Mouse (Mus musculus): Measurements from ENCODE around the gene Amacr. TPM values are rescaled to one million over a fixed set of nuclear protein-coding genes. Genes with fewer than 3 reads are reported as not detected.

Gene Amacr
- polyA plus RNA-seq, 1 experiment from 2014 or later = 19.2 TPM

DNA sequence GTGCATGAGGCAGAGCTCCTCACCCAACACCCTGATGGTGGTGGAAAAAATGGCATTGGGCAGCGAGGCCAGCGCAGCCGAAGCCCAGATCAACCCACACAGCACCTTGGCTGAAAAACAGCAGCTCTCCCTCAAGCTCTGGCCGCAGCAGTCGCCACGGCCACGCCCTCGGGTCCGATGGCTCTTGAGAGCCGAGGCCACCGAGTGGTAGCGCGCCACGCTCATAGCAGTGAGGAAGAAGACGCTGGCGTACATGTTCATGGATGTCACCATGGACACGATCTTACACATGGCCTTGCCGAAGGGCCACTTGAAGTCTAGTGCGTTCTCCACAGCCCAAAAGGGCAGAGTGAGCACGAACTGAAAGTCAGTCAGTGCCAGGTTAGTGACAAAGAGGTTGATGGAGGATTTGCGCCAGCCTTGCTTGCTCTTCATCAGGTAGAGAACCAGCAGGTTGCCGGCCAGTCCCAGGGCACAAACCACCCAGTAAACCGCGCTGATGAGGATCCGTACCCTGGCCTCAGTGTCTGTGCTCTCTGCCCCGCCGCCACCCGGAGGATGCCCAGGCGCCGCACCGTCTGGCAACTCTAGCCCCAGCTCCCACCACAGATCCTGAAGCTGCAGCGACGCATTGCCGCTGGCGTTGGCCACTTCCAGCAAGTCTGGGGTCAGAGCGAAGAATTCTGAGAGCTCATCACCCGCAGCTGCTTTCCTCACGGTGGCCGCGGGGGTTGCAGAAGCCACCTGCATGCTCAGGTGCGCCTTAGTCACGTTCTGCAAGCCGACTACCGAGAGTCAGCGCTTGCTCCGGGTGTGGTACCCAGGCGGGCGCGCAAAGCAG is 55.2 kb downstream of the Amacr start:
- Histone ChIP-seq H3K4me1 (peaks cover 25% of the 10 kb centered on the region), H3K27ac (no peak overlapping the region), H3K36me3 (no peaks in the 10 kb centered on the region), H3K4me2 (peak overlapping the region; percentile 61), H3K9me3 (no peaks in the 10 kb centered on the region), H3K27me3 (peaks cover 59% of the 10 kb centered on the region), H3K9ac (no peak overlapping the region), H3K4me3 (peak overlapping the region; percentile 37)
- no peak for ATAC-seq (ENCODE audit: insufficient number of reproducible peaks, low FRiP score, low TSS enrichment, low read depth)
- 3% methylated on average over 49 of the region's 49 CpGs for WGBS

DNA sequence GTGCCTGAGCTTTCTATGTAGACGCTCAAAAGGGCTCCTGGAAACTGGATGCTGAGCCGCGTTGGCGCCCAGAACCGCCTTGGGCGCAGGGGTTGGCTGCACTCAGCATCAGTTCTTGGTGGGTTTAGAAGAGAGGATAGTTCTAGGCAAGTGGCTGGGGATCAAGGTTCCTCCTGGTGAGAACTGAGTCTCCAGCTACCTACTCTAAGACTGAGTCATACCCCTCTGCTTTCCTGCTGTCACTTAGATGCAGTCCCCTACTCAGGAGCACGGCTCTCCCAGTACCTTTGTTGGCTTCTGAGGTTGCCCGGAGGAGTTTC is 55.8 kb downstream of the Amacr start:
- 5% methylated on average over 8 of the region's 8 CpGs for WGBS
- H3K9ac ChIP-seq = no peak overlapping the region
- peaks cover 25% of the 10 kb centered on the region for H3K4me1 ChIP-seq
- H3K4me3 ChIP-seq = peak overlapping the region; percentile 37
- peaks cover 55% of the 10 kb centered on the region for H3K27me3 ChIP-seq
- no peaks in the 10 kb centered on the region for H3K9me3 ChIP-seq
- H3K4me2 ChIP-seq = peak overlapping the region; percentile 61
- no peaks in the 10 kb centered on the region for H3K36me3 ChIP-seq
- no peak overlapping the region for H3K27ac ChIP-seq
- no peak for ATAC-seq (ENCODE audit: insufficient number of reproducible peaks, low FRiP score, low TSS enrichment, low read depth)

DNA sequence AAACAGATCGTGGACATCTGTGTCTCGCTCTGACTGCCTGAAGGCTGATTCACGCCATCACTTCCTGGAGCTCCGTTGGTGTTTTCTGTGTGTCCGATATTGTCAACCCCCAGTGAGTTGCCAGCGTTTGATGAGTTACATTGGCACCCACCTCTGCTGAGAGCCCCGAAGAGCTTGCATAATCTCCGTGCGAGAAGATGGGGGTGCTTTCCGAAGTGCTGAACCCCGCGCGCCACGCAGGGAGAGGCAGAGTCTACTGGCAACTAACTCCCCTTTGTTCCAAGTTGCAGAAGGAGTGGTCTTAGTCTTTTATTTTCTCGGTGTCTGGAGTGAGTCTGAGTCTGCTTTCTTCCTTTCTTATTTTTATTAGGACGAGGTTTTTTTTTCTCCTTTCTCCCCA is 56.2 kb downstream of the Amacr start, which contains the start of gene Rxfp3:
TSS of gene Rxfp3 (minus strand) at position 281 of the 400 bp plus-strand sequence.
- Histone ChIP-seq H3K9ac (no peak within 1 kb of the TSS), H3K4me2 (peak within 1 kb of the TSS; percentile 61), H3K4me1 (peaks cover 25% of the 10 kb centered on the region), H3K27me3 (peaks cover 55% of the 10 kb centered on the region), H3K36me3 (no peaks in the 10 kb centered on the region), H3K9me3 (no peaks in the 10 kb centered on the region), H3K27ac (no peak within 1 kb of the TSS), H3K4me3 (peak within 1 kb of the TSS; percentile 37)
- 5% methylated on average over 16 of the region's 16 CpGs for WGBS
- ATAC-seq (ENCODE audit: insufficient number of reproducible peaks, low FRiP score, low TSS enrichment, low read depth) = no peak

DNA sequence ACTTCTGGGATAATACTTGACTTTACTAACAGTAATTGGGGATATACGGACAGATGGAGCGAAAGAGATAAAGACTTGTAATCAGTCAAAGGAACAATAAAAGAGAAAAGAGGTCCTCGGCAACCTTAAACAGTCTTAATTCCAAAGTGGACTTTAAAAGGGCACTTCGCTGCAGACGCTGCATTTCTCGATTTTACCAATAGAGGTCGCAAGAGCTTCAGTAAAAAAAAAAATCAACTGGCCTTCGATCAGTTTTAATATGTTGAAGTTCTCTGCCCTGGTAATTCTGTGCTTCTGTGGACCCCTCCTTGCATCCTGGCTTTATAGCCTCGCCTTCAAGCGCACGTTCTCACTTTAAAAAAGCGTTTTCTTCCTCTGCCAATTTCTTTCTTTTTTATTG is 56.9 kb downstream of the Amacr start:
- under 1% methylated on average over 12 of the region's 12 CpGs for WGBS
- no peak for ATAC-seq (ENCODE audit: insufficient number of reproducible peaks, low FRiP score, low TSS enrichment, low read depth)

DNA sequence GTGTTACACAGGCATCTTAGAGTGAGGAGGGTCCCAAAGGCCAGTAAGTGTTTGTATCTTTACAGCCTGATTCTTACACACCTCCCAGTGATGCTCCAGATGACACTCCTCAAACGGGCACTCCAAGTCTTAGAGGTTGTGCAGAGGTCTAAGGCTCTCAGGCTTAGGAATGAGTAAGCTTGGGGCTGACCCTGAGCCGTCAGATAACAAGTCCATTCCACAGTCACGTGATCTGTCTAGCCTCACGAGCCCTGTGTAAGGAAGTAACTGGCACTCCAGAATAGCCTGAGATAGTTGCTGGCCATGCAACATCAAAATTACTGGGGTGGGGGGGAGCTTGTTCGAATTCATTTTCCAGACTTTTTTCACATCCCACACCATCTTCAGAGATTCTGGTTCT is 58.5 kb downstream of the Amacr start:
- WGBS = 62% methylated on average over 5 of the region's 5 CpGs
- no peak overlapping the region for H3K9ac ChIP-seq
- no peak overlapping the region for H3K4me3 ChIP-seq
- no peak overlapping the region for H3K27ac ChIP-seq
- no peaks in the 10 kb centered on the region for H3K9me3 ChIP-seq
- peaks cover 34% of the 10 kb centered on the region for H3K27me3 ChIP-seq
- ATAC-seq (ENCODE audit: insufficient number of reproducible peaks, low FRiP score, low TSS enrichment, low read depth) = no peak
- H3K36me3 ChIP-seq = no peaks in the 10 kb centered on the region
- peaks cover 25% of the 10 kb centered on the region for H3K4me1 ChIP-seq
- H3K4me2 ChIP-seq = no peak overlapping the region

More for the DNA sequence above, 56.9 kb downstream of the Amacr start:
- Histone ChIP-seq H3K27ac (no peak overlapping the region), H3K27me3 (peaks cover 50% of the 10 kb centered on the region), H3K9me3 (no peaks in the 10 kb centered on the region), H3K4me3 (no peak overlapping the region), H3K9ac (no peak overlapping the region), H3K36me3 (no peaks in the 10 kb centered on the region), H3K4me1 (peaks cover 25% of the 10 kb centered on the region), H3K4me2 (no peak overlapping the region)

DNA sequence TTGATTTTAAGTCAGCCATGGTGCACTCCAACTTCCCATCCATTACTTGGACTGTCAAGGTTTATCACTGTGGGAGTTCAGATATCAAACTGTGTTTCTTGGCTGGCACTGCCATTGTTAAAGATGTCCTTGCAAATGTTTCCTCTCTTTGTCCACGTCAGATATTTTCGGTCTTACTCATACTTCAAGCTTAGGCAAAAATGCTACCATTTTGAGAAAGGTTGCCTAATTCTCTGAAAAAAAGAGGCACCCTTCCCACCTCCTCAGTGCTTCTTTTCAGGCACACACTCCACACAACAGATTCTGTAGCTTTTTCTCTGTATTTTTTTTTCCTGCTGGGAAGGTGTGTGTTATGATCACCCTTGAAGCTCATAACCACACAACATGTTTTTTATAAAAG is 59.7 kb downstream of the Amacr start:
- ATAC-seq (ENCODE audit: insufficient number of reproducible peaks, low FRiP score, low TSS enrichment, low read depth) = no peak
- H3K27me3 ChIP-seq = peaks cover 22% of the 10 kb centered on the region
- no peak overlapping the region for H3K9ac ChIP-seq
- H3K4me2 ChIP-seq = no peak overlapping the region
- H3K9me3 ChIP-seq = no peaks in the 10 kb centered on the region
- no peaks in the 10 kb centered on the region for H3K36me3 ChIP-seq
- WGBS = 87% methylated on average over 2 of the region's 2 CpGs
- no peak overlapping the region for H3K27ac ChIP-seq
- peaks cover 16% of the 10 kb centered on the region for H3K4me1 ChIP-seq
- no peak overlapping the region for H3K4me3 ChIP-seq

DNA sequence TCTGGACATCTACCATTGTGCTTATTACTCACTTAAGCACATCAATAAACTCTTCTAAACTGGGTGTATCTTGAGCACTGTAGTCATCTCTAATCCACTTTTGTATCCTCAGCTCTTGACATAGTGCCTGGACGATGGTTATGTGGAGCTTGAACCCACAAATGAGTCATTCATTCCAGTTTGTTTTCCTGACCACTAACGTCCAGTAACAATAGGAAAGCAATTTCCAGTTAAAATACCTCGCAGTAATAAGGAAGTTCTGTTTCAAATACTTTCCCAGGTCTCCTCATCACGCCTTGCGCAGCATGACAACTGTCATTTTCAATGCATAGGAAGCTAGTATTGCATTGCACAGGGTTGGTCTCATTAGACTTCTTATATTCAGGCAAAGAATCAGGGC is 61.3 kb downstream of the Amacr start:
- Histone ChIP-seq H3K9ac (no peak overlapping the region), H3K36me3 (no peaks in the 10 kb centered on the region), H3K4me1 (peaks cover under 1% of the 10 kb centered on the region; the same call in 1 of the 2 replicates), H3K27ac (no peak overlapping the region), H3K27me3 (peaks cover 6% of the 10 kb centered on the region), H3K4me2 (no peak overlapping the region), H3K4me3 (no peak overlapping the region), H3K9me3 (no peaks in the 10 kb centered on the region)
- ATAC-seq (ENCODE audit: insufficient number of reproducible peaks, low FRiP score, low TSS enrichment, low read depth) = no peak
- WGBS = 83% methylated on average over 5 of the region's 5 CpGs

Other genes with a start within 250 kb of the Amacr start
- gene C1qtnf3, start 29.4 kb upstream of the Amacr start, polyA plus RNA-seq (2015; fragmentation: Nextera tagmentation; extraction: Ambion mirVana) = 167 and 188 TPM in 2 replicates
- gene Slc45a2, start 19.0 kb downstream of the Amacr start, polyA plus RNA-seq (2015; fragmentation: Nextera tagmentation; extraction: Ambion mirVana) = 0.50 and 0.62 TPM in 2 replicates
- gene Rxfp3, start 56.2 kb downstream of the Amacr start, polyA plus RNA-seq (2015; fragmentation: Nextera tagmentation; extraction: Ambion mirVana) = 0.50 and 0.74 TPM in 2 replicates
- gene Adamts12, start 83.0 kb downstream of the Amacr start, polyA plus RNA-seq (2015; fragmentation: Nextera tagmentation; extraction: Ambion mirVana) = 6.2 and 6.6 TPM in 2 replicates